Mouse (Mus musculus) testis, adult 2 months (tissue): Measurements from ENCODE around the gene Mrps23.
A peak's percentile ranks its signal among the peaks of the same experiment; 100 is the strongest.

Experiments used
- CTCF ChIP-seq: fragments of 200-500 bp; IDR thresholded peaks from 2 replicates; pipeline ENCODE4 v1.5.1; 2012; ENCODE audit warnings: low read depth, mild to moderate bottlenecking, inconsistent platforms, low read length, moderate library complexity; ENCODE audit not compliant: control insufficient read depth, insufficient read depth, insufficient replicate concordance
- POLR2A ChIP-seq: fragments of 200-500 bp; IDR thresholded peaks from 2 replicates; pipeline ENCODE4 v1.6.1; 2012; ENCODE audit warnings: low read depth, mild to moderate bottlenecking, inconsistent platforms, low read length, moderate library complexity; ENCODE audit not compliant: control insufficient read depth

DNA sequence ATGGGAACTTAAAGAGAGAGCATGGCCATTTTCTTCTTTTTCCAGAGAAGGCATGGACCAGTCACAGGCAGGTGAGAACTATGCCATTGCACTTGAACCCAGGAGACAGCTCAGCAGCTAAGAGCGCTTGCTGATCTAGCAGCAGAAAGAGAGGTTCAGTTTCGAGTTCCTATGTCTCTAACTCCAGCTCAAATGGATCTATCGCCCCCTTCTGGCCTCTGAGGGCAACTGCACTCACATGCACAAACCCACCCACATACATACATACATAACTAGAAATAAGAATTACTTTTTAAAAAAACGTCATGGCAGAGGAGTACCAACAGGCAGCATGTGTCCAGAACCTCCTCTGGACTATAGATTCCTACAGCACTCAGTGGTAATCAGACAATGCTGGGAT, 54.0 kb downstream of the Mrps23 start:
- TF ChIP-seq CTCF (peak; percentile 65; the same call in 1 of the 2 replicates), POLR2A (no peak)
